Mouse (Mus musculus) right cerebral cortex, postnatal 14 days (tissue): ENCODE data around the gene Mob3b.

Source experiments
- DNase-seq: peaks from one replicate; pipeline ENCODE4 v3.0.0; 2022

Mob3b gene

DNA sequence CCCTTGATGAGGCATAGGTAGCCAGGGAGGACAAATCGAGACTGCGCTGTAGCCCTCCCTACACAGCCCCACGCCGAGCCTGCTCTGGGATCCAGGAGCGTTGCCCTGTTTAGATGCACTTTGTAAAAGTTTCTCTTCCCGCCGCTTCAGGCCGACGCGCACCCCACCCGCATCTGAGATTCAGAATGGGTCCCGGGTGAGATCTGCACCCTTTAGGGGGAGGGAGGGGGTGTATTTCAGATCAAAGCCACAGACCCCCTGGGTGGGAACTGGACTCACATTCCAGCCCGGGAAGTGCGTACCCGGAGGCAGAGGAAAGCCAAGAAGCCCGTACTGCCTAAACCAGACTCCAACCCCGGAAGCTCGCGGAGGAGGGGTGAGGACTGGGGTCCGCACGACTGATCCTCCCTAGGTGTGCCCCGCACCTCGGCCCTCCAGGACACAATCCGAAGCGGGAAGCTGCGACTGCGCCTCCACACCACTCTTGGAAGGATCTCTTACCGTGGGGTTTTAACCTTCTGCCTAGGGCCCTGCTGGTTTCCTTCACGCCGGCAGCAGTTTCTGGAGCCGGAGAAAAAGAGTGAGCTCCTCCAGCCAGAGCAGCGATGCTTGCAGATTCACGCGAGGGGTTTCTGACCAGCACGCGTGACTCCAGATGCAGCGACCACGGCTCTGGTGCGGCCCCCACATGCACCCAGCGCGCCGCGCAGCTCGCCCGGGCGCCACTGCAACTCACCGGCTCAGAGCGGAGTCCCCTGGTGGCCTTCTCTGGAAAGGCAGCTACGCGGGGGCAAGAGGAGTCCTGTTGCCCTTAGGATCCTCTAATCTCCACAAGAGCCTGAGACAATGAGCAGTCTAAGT lies at the start of gene Mob3b:
Gene Mob3b, minus strand, starts transcription at position 734 of the 861 bp plus-strand sequence.
- DNase-seq, result peak; percentile 86

DNA sequence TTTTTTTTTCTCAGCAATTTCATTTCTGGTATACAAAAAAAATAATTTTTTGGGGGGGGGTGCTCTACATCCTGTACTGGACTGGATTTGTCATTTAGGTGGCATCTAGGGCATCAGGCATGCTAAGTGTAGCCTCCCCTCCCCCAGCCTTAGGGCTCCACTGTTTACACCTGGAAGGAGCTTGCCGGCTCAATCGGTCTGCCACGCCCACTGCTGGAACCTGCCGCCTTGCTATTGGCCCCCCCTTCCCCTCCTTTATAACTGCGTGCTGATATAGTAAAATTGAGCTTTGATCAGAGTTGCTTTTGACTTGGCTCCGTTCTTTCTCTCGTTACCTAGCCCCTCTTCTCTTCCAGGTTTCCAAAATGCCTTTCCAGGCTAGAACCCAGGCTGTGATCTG lies 47.4 kb upstream of the Mob3b start:
- no peak for DNase-seq

DNA sequence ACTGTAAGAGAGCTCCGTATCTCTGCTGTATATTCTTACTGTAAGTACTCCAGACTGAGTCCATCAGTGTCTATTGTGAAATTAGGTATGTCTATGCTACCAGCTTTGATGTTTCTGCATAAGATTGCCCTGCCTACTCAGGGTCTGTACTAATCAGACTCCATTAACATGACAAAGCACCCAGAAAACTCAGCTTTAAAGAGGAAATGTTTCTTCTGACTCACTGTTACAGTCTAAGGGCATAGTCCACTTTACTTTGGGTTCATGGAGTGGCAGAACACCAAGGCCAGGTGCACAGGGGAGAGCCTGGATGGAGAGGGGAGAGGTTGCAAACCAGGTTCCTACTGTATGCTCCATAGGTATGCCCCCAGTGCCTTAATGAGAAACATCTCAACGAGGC lies 46.4 kb upstream of the Mob3b start:
- no peak for DNase-seq

DNA sequence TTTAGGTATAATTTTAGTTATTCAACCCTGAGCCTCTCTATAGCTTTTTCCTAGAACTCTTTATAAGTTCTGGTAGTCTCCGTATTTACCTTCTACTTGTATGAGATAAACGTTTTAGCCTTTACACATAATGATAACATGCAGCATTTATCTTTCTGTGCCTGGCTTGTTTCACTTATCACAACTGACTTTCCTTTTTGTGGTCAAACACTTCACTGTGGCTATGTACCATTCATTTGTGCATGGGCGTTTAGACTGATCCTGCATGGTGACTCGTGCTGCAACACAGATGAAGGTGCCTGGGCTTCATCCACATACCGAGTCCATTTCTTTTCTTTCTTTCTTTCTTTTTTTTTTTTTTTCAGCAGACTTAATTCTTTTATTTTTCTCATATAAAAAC lies 44.4 kb upstream of the Mob3b start:
- no peak for DNase-seq

DNA sequence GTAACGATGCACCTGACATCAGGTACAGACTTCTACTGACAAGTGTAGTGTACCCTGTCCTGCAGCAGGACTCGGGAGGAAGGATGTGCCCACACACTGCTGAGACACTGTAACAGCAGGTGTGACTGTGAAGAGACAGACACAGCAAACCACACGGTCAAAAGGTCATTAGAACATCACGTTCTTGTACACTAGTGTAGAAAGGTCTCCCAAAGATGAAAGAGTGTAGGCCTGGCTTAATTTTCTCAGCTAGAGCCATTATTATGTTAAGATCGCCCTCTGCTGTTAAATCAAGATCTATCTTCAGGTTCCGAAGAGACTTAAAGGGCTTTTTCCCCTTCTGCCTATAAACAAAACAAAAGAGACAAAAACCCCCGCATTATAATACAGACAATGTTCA lies 35.4 kb upstream of the Mob3b start:
- DNase-seq, result no peak

DNA sequence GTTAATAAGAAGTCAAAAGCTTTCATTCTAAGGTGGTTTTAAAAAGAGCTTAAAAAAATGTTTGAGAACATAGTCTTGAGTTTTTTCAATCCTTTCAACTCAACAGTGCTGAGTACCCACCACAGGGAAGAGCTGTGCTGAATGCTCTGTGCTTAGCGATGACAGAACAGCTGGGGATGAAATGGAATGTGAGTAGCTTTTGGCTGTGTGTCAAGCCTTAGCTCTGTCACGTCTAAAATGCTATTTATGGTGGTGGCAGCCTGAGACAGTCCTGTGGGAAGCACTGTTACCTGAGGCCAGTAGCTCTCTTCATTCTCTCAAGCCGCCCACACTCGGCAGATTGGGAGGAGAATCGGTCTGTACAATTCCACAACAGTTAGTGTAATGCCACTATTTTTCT lies 32.5 kb upstream of the Mob3b start:
- DNase-seq, result no peak

DNA sequence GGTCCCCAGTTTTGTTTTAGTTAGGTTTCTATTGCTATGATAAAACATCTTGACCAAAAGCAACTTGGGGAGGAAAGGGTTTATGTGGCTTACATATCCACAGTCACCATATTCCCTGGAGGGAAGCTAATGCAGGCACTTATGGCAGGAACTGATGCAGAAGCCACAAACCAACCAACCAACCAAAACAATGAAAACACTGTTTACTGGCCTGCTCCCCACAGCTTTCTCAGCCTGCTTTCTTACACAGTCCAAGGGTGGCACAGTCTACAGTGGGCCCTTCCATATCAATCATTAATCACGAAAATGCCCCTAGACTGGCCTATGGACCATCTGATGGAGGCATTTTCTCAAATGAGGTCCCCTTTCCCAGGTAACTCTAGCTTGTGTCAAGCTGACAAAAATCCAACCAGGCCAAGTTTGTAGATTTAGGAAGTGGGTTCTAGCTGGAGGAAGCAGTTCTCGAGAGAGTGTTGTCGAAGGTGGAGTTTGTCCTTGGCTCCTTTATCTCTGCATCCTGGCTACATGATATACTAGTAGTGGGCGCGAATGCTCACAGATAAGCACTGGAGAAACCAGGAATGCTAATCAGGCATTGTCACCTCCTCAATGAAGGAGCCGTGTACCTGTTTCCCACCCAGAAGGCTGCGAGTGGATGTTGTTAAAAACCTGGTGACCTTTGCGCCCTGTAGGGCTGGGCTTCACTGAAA lies 30.5 kb upstream of the Mob3b start:
- no peak for DNase-seq

DNA sequence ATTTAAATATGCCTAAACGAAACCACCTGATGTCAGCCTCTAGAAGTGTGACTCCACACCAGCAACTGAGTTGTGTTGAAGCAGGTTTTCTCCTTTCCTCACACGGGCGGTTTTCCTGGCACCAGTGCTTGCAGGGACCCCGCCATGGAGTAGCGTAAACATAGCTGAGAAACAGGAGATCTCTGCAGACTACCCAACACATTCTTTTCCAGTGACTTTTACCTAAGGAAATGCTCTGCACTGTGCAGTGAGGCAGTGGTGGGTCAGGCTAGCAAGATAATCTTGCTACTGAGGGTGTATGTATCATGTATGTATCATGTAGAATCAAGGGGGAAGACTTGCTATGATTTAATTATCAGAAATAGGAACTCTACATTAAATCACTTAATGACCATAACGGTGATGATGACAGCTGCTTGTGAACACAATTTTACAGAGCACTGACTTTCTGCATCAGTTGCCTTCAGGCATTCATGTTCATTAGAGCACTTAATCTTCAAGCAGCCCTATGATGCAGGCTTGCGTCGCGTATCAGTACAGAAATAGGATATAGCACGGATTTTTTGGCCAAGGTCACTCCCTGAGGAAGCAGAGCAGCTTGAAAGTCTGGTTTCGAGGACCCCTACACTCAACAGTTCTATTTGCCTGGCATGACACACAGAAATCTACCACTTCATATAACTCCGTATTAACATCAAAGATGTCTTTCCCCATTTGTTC lies 20.8 kb upstream of the Mob3b start:
- DNase-seq, result no peak

DNA sequence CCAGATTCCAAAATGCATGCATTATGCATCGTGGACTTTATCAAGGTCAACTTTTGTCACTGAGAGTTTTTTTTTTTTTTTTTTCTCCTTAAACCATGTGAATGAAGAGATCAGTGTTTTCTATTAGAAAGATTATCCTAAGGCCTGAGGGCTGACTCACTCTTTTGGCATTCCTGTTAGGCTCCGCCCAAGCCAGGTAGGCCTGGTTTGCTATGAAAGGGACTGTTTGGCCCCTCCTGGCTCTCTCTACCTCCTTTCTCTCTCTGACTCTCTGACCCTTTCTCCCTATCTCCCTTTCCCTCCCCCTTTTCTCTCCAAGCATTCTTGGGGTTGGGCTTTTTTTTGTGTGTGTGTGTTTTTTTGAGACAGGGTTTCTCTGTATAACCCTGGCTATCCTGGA lies 18.3 kb upstream of the Mob3b start:
- no peak for DNase-seq

DNA sequence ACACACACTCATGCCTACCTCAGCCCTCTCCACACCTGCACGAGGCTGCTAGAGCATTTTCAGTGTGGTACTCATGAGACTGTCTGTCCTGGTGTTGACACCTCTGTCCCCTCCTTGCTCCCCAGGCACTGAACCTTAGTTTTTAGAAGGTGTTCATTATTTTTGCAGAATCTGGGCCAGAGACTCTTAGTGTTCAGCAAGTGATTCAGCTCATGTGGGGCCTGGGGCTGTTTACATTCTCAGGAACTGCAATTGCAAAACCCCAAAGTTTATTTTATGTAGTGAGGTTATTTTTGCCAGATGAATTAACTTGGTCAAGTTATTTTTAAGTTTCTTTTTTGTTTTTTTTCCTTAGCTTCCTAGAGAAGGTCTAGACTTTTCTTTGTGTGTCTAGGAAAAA lies 16.3 kb upstream of the Mob3b start:
- DNase-seq, result no peak

DNA sequence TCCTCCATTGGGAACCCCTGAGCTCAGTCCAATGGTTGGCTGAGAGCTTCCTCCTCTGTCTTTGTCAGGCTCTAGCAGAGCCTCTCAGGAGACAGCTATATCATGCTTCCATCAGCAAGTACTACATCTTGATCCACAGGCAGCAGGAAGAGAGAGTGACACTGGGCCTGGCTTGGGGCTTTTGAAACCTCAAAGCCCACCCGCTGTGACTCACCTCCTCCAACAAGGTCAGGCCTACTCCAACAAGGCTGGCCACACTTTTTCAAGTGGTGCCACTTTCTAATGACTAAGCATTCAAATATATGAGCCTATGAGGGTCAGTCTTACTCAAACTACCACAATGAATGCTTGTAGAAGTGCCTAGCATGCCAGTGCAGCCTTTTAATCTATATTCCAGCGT lies 15.2 kb upstream of the Mob3b start:
- no peak for DNase-seq

DNA sequence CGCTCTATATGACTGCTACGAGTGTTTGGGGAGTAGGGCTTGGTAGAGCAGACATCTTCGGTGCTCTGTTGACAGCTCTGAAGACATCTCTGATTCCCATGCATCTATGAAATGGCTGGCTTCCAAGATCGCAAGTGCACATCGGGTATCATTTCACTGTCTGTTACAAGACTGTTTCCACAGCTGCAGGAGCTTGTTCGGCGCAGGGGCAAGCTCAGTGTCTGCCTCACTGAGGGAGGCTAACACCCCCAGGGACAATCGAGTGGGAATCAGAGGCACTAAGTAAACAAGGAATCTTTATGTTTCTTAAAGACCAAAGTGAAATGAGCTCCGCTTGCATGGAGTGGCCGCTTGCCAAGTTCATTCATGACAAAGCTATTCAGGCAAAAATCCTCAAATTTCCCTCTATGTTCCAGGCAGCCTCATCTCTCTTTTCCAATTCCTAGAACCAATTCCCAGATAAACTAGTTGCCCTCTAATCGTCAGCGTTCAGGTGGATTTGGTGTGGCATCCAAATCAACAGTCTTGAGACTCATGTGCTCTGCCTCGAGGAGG lies 12.4 kb upstream of the Mob3b start:
- no peak for DNase-seq

DNA sequence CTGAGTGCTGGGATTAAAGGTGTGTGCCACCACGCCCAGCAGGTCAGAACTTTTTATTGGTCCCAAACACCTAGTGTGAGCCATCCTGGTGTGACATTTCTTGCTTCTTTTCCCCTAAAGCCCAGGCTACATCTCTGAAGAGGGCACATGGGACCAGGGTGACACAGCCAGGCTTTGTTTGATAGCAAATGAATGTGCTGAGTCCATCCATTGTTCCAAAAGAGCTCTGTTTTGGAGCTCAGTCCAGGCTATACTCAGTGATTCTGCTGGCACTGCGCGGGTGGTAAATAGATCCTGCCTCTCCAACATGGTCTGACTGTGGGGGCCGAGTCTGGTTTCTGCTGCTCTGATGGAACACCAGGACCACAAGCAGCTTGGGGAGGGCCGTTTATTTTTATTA lies 10.6 kb upstream of the Mob3b start:
- no peak for DNase-seq

DNA sequence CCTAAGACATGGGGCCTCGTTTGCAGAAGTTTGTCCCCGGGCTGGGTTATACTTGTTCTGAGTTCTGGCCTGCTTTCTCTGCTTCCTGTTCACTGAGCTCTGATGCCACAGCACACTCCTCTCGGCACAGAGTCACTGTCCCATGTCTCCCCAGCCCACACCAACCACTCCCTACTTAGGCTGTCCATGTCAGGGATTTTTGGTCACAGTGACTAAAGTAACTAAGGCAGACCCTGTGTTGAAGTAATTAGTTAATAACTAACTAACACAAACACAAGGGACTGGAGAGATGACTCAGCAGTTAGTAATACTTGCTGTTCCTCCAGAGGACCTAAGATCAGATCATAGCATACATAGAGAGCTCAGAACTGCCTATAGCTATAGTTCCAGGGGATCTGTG lies 8.7 kb upstream of the Mob3b start:
- no peak for DNase-seq

DNA sequence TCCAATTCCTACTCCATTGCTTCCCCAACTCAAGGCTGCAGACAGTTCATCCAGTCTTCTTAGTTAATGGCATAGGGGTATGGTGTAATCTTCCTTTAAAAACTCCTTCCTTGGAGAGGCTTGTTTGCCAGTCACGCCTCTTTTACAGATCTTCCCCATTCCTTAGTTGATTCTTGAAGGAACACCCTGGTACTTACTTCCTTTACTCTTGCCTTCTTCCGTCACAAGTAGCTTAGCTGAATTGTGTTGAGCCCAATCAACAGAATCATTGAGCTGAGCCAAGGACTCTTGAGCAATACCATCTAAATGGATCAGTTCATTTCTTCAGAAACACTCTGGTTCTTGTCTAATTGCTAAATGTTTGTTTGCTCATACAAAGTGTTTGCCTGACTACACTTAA lies 8.0 kb upstream of the Mob3b start:
- DNase-seq, result no peak

DNA sequence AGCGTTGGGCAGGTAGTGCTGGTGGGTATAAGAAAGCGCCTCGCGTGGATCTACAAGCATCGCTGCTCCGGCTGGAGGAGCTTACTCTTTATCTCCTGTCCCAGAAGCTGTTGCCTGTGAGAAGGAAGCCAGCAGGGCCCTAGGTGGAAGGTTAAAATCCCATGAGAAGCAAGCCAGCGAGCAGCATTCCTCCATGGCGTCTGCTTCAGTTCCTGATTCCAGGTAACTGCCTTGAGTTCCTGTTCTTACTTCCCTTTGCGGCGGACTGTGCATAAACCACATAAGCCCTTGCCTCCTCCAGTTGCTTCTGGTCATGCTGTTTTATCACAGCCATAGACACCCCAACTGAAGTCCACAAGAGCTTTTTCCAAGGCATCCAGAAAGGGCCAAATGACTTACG lies 531 bp upstream of the Mob3b start:
- no peak for DNase-seq

DNA sequence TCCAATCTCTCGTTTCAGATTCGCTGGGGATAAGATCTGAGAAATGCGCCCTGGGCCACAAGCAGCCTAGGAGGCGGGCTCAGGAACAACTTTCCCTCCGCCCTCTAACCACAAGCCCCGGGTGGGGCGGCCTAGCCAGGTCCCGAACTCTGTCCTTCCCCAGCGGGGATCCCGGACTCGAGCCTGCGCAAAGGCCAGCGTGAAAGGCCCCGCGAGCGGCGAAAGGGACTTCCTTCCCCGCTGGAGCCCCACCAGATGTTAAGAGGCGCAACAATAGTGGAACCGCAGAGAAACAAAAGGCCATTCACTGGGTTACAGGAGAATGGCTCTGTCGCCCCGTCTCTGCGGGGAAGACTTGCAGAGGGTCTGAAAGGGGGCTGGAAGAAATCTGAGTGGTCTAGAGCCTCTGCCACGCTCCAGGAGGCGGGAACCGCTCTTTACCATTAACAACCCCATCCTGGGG lies 1.1 kb downstream of the Mob3b start:
- peak; percentile 43 for DNase-seq

DNA sequence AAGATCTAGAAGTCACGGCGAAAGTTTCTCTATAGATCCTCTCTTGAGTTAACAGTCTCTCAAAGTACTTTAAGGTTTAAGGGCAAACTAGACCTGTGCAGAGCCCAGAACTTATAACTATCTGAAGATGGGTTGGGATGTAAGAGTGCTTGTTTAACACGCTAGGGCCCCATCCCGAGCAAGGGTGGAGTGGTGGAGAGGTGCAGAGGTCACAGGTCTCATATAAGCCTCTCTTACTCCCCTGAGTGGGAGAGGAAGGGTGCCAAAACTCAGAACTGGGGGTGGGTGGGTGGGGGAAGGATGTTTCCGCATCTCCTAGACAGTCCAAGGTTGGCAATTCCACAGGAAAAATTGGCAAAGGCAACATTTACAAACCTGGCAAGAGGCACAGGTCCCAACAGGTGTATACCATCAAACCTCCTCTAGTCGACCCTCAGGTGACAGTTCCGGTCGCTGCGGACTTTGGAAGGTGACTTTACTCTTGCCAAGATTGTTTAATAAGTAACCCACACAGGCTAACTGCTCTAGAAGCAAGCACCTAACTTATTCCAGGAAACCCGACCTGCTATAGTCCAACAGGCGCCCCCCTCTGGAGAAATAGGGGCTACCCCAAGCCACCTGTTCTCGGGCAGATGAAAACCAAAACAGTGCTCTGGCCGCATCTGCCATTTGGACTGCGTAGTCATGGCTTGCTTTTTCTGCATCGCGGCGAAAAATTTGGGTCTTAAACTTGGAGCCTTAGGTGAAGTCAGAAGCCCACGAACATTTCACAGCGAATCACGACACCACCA lies 2.0 kb downstream of the Mob3b start:
- DNase-seq, result no peak

DNA sequence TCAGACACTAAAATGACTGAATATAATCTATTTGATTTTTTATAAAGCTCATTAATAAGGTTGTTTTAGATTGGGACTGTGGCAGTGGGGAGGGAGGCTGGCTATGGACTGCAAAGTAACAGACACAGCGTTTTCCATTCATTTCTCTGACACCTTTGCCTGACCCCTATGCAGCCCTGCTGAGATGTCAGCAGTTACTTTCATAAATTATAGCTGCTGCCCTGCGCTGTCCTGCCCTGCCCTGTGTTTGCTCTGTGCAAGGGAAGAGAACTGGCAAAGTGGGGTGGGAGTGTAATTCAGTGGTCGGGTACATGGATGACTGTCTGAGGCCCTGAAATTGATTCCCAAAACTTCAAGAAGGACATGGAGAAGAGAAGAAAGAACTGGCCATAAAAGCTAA lies 3.2 kb downstream of the Mob3b start:
- no peak for DNase-seq

DNA sequence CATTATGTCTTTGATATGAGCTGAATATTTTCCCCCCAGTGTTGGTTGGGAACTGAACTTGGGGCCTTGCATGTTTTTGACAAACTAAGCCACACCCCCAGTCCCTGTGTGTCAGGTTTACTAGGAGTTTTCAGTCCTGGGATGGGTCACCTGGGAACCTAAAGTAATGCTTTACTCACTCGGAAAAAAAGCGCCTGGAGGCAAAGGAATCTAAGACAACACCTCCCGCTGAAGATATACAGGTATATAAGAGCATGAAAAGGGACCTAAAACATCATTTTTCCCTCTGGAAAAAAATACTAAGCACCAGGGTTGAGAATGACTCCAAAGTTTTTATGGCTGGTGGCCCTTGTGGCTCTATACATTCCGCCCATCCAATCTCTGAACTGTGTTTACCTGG lies 5.5 kb downstream of the Mob3b start, which contains the start of gene Ifnk:
Gene Ifnk, plus strand, starts transcription at position 301 of the 400 bp plus-strand sequence.
- DNase-seq, result no peak

DNA sequence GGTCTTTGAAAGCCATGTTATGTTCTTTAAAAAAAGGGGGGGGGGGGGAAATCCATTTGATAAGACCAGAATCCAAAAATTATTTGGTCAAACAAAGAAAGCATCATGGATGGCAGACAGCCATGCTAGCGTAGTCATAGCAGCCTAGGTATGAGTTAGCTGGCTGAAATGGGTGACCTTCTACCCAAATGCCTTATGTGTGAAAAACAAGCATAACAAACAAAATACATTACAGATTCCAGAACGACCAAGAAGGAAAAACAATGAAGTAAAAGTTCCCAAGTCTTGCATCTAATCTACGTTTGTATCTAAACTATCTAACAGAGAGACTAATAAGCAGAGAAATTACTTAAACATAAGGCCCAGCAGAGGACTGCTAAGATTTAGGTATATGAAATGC lies 6.6 kb downstream of the Mob3b start:
- no peak for DNase-seq

DNA sequence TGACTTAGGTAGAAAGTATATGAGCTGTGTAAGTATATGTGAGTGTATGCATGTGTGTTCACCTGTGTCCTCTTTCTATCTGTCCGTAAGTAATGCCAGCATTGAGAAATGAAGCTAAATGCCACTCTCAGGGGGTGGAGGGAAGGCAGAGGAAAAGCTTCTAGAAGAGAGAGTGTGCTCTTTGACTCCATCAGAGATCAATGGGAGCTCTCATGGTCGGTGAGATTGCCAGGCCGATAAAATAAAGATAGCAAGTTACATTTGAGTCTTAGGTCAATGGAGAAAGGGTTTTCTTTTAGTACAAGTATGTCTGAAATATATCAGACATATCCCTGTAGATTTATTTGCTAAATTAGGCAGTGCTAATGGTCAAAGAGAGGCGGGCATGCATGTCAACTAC lies 9.0 kb downstream of the Mob3b start:
- DNase-seq, result no peak

DNA sequence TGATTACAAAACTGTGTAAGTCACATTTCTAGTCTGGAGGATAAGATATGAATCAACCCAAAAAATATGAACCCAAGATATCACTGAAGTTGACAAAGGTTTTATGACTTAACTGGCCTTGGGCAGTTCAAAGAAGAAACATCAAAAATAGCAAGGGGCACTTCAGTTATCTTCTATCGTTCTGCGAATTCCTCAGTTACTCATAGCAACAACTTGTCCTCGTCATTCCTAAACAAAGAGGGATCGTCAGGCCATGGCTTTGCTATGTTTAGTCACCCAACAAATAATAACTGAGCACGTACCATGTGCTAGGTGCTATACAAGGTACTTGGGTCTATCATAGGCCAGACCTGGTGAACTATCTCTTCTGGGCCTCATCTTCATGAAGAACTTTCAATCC lies 10.7 kb downstream of the Mob3b start:
- DNase-seq, result no peak
